ENCODE assay signal across 8 mouse cellular contexts in the genomic region with DNA sequence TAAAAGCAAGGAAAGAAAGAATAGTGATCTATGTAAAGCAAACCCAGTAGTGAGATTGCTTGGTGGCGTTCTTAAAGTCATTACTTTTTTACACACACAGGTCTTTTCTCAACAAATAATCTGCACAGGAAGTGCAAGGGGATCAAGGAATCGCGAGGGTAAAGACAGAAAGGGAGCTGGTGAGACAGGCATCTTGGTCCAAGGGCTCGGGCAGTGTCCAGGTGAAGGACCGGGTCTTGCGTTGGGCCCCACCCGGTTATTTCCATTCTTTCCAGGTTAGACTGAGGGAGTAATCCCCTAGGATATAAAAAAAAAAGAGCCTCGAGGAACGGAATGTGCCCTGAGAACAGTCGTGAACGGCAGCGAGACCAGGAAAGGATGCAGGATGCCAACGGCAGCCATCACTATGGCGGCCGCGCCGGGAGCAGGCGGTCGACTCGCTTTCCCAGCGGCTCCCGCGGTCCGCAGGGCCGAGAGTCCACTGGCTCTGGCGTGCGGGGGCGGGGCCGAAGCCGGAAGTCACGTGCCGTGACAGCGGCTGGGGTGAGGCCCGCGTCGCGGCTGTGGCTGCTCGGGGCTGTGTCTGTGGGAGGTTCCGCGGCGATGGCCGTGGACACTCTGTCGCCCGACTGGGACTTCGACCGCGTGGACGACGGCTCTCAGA. TPM values are rescaled to one million over a fixed set of nuclear protein-coding genes. Genes with fewer than 3 reads are reported as not detected.
DNase-seq lines count a peak whose midpoint lies in the region; ATAC-seq and TF ChIP-seq lines count a peak whose summit lies in the region.

A gene (plus strand): TSS at position 314 of the 664 bp plus-strand sequence.

- peaks cover 4% of the 10 kb centered on the region for H3K36me3 ChIP-seq in heart, embryonic 15.5 days
- H3K36me3 ChIP-seq in liver, embryonic 14.5 days (replicated peaks; ENCODE audit: control insufficient read depth, insufficient read depth, low read depth): no peaks in the 10 kb centered on the region
- H3K36me3 ChIP-seq in neural tube, embryonic 11.5 days (ENCODE audit: control insufficient read depth, insufficient read depth, low read length): no peaks in the 10 kb centered on the region
- no peaks in the 10 kb centered on the region for H3K36me3 ChIP-seq in stomach, postnatal 0 days (ENCODE audit: control insufficient read depth, insufficient read depth, low read length)

- H3K4me1 ChIP-seq in brown adipose tissue, adult 24 weeks (ENCODE audit: control insufficient read depth, insufficient read depth, insufficient read length, low read length): no peaks in the 10 kb centered on the region; the same call in 1 of the 2 replicates
- H3K4me1 ChIP-seq in heart, embryonic 15.5 days (replicated peaks): peaks cover 13% of the 10 kb centered on the region
- H3K4me1 ChIP-seq in liver, embryonic 14.5 days (replicated peaks; ENCODE audit: control insufficient read depth in 2 of 2, insufficient read depth in 2 of 2, low read length in 1 of 2): peaks cover 2% of the 10 kb centered on the region in 2 experiments; a peak in 1 of 4 replicates
- peaks cover 6% of the 10 kb centered on the region for H3K4me1 ChIP-seq in neural tube, embryonic 11.5 days (ENCODE audit: control insufficient read depth, insufficient read depth, low read length)
- no peaks in the 10 kb centered on the region for H3K4me1 ChIP-seq in stomach, postnatal 0 days (replicated peaks; ENCODE audit: control insufficient read depth, insufficient read depth)

- no peaks in the 10 kb centered on the region for H3K9me3 ChIP-seq in heart, embryonic 15.5 days (replicated peaks)
- no peaks in the 10 kb centered on the region for H3K9me3 ChIP-seq in liver, embryonic 14.5 days (ENCODE audit: control insufficient read depth, low read length)
- H3K9me3 ChIP-seq in neural tube, embryonic 11.5 days (ENCODE audit: control insufficient read depth, low read length): no peaks in the 10 kb centered on the region
- no peaks in the 10 kb centered on the region for H3K9me3 ChIP-seq in stomach, postnatal 0 days (ENCODE audit: control insufficient read depth, low read length)

- TF ChIP-seq CTCF in liver, embryonic 14.5 days (IDR thresholded peaks at IDR 0.05; ENCODE audit: low read depth): no peak
- no peak for TF ChIP-seq CTCF in stomach, postnatal 0 days (IDR thresholded peaks at IDR 0.05; ENCODE audit: low read depth)

- no peak for TF ChIP-seq EP300 in liver, embryonic 14.5 days (IDR thresholded peaks at IDR 0.05; ENCODE audit: low read depth)
- TF ChIP-seq EP300 in stomach, postnatal 0 days (optimal IDR thresholded peaks at IDR 0.05): no peak

- H3K27ac ChIP-seq in brown adipose tissue, adult 24 weeks (replicated peaks; ENCODE audit: low read depth, low read length): peak within 1 kb of the TSS; percentile 85
- peak within 1 kb of the TSS; percentile 83 for H3K27ac ChIP-seq in heart, embryonic 15.5 days
- H3K27ac ChIP-seq in liver, embryonic 14.5 days: peak within 1 kb of the TSS; percentile 27
- peak within 1 kb of the TSS; percentile 39 for H3K27ac ChIP-seq in neural tube, embryonic 11.5 days (ENCODE audit: low read depth, low read length)
- H3K27ac ChIP-seq in stomach, postnatal 0 days (replicated peaks): peak within 1 kb of the TSS; percentile 94

- peak within 1 kb of the TSS; percentile 90 for H3K4me3 ChIP-seq in brown adipose tissue, adult 24 weeks (ENCODE audit: insufficient read depth, low read depth, low read length)
- peak within 1 kb of the TSS; percentile 72 for H3K4me3 ChIP-seq in heart, embryonic 15.5 days
- H3K4me3 ChIP-seq in liver, embryonic 14.5 days (ENCODE audit: insufficient read depth in 1 of 2, low read depth in 2 of 2, low read length in 2 of 2): peak within 1 kb of the TSS; percentile 89 to 90
- H3K4me3 ChIP-seq in neural tube, embryonic 11.5 days (ENCODE audit: low read depth, low read length): peak within 1 kb of the TSS; percentile 65
- H3K4me3 ChIP-seq in stomach, postnatal 0 days (ENCODE audit: low read depth, low read length): peak within 1 kb of the TSS; percentile 90

- peak within 1 kb of the TSS; percentile 81 for H3K9ac ChIP-seq in heart, embryonic 15.5 days
- H3K9ac ChIP-seq in liver, embryonic 14.5 days (replicated peaks): peak within 1 kb of the TSS; percentile 75
- H3K9ac ChIP-seq in neural tube, embryonic 11.5 days (ENCODE audit: low read length): peak within 1 kb of the TSS; percentile 74
- peak within 1 kb of the TSS; percentile 89 for H3K9ac ChIP-seq in stomach, postnatal 0 days (ENCODE audit: low read length)

- 3% methylated on average over 49 of the region's 49 CpGs for WGBS in heart, embryonic 15.5 days
- 3% methylated on average over 47 of the region's 49 CpGs for WGBS in liver, embryonic 14.5 days (ENCODE audit: insufficient replicate concordance)
- WGBS in neural tube, embryonic 11.5 days: 2% methylated on average over 49 of the region's 49 CpGs
- 4% methylated on average over 38 of the region's 49 CpGs for WGBS in stomach, postnatal 0 days

- peak; percentile 99 for ATAC-seq in heart, embryonic 15.5 days (replicated peaks; ENCODE audit: insufficient number of reproducible peaks, insufficient read depth, low FRiP score, low read depth)
- peak; percentile 100 for ATAC-seq in liver, embryonic 14.5 days (ENCODE audit: insufficient read depth)
- ATAC-seq in neural tube, embryonic 11.5 days (ENCODE audit: insufficient read depth, low FRiP score, low TSS enrichment): peak; percentile 99
- ATAC-seq in stomach, postnatal 0 days (ENCODE audit: low FRiP score, low TSS enrichment): peak; percentile 100

- DNase-seq in CD4-positive, CD25-positive, alpha-beta regulatory T cell, adult 2 months (ENCODE audit: low read depth, low spot score): peak; percentile 91
- peak; percentile 49 for DNase-seq in fibroblast of lung, adult 2 months (ENCODE audit: low read depth)
- peak; percentile 96 to 98 for DNase-seq in kidney, postnatal 25 days
- peak; percentile 76 to 83 (median 78) for DNase-seq in liver, embryonic 14.5 days (ENCODE audit: low read depth in 3 of 3, low spot score in 3 of 3)
- peak; percentile 95 for DNase-seq in neural tube, embryonic 11.5 days (ENCODE audit: low spot score)
- DNase-seq in stomach, postnatal 0 days (ENCODE audit: low spot score): peak; percentile 96

- H3K27me3 ChIP-seq in heart, embryonic 15.5 days: no peaks in the 10 kb centered on the region
- no peaks in the 10 kb centered on the region for H3K27me3 ChIP-seq in liver, embryonic 14.5 days (ENCODE audit: control insufficient read depth, insufficient read depth, low read length)
- H3K27me3 ChIP-seq in neural tube, embryonic 11.5 days (ENCODE audit: control insufficient read depth, insufficient read depth, low read length): no peaks in the 10 kb centered on the region
- no peaks in the 10 kb centered on the region for H3K27me3 ChIP-seq in stomach, postnatal 0 days (ENCODE audit: control insufficient read depth, insufficient read depth, low read length)

- peak within 1 kb of the TSS; percentile 72 for H3K4me2 ChIP-seq in heart, embryonic 15.5 days
- peak within 1 kb of the TSS; percentile 73 for H3K4me2 ChIP-seq in liver, embryonic 14.5 days (ENCODE audit: low read depth)
- peak within 1 kb of the TSS; percentile 52 for H3K4me2 ChIP-seq in neural tube, embryonic 11.5 days (ENCODE audit: low read depth)
- peak within 1 kb of the TSS; percentile 61 for H3K4me2 ChIP-seq in stomach, postnatal 0 days (replicated peaks; ENCODE audit: low read depth)

RNA-seq across cellular contexts. Expression of the gene that starts here (rescaled TPM):
- polyA plus RNA-seq in brown adipose tissue, adult 24 weeks (2012; ENCODE audit: insufficient read depth, insufficient read length, missing spikeins): 6.5 and 8.2 TPM in 2 replicates
- 21.0 and 25.5 TPM in 2 replicates for polyA plus RNA-seq in heart, embryonic 15.5 days (2015; fragmentation: Nextera tagmentation; extraction: Ambion mirVana)
- 1.8 and 2.7 TPM in 2 replicates for polyA plus RNA-seq in liver, embryonic 14.5 days (2012; rRNA removed)
- polyA plus RNA-seq in liver, embryonic 14.5 days (2014; fragmentation: Nextera tagmentation; extraction: Ambion mirVana): 9.6 TPM in 2 replicates
- 40.1 and 41.1 TPM in 2 replicates for polyA plus RNA-seq in neural tube, embryonic 11.5 days (2014; fragmentation: Nextera tagmentation; extraction: Ambion mirVana)
- polyA plus RNA-seq in stomach, postnatal 0 days (2015; fragmentation: Nextera tagmentation; extraction: Ambion mirVana): 16.6 and 18.7 TPM in 2 replicates

Comparison
In these comparisons a context has a peak if more than half of its experiments do, and no peak if none do; other contexts are left out.
1. Peak in every context shown above with its lines: DNase-seq, ATAC-seq, H3K4me3 ChIP-seq and H3K27ac ChIP-seq.
2. H3K27ac ChIP-seq: peak in every context shown above with its lines; median percentile 94 in stomach, postnatal 0 days; 85 in brown adipose tissue, adult 24 weeks; 83 in heart, embryonic 15.5 days; 39 in neural tube, embryonic 11.5 days; 27 in liver, embryonic 14.5 days.